Mouse (Mus musculus): ENCODE measurements around the gene Ccdc28b.

Ccdc28b gene

GRCm38 (mm10) chr4:129631867-129632266, 8.1 kb upstream of the Ccdc28b start:
- TF ChIP-seq GATA4 (IDR thresholded peaks at IDR 0.05; ENCODE audit: insufficient replicate concordance, low read length), result no peak

DNA sequence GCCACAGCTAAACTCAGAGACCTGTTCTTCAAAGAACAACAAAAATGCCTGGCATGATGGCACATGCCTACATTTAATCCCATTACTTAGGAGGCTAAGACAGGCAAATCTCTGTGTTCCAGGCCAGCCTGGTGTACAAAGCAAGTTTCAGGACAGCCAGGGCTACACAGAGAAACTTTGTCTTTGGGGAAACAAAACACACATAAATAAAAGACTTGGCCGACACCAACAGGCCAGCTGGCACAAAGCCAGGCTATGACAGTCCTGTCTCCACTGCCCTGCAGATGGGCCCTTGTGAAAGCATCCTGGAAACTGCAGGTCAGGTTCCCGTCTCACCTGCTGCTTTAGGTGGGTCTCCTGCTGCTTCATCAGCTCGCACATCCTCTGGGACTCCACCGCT, 7.2 kb upstream of the Ccdc28b start:
- no peak for TF ChIP-seq GATA4 (IDR thresholded peaks at IDR 0.05; ENCODE audit: insufficient replicate concordance, low read length)

- no peak for TF ChIP-seq GATA4 (IDR thresholded peaks at IDR 0.05; ENCODE audit: insufficient replicate concordance, low read length)
Observed at GRCm38 (mm10) chr4:129626035-129626434, 2.3 kb upstream of the Ccdc28b start.

DNA sequence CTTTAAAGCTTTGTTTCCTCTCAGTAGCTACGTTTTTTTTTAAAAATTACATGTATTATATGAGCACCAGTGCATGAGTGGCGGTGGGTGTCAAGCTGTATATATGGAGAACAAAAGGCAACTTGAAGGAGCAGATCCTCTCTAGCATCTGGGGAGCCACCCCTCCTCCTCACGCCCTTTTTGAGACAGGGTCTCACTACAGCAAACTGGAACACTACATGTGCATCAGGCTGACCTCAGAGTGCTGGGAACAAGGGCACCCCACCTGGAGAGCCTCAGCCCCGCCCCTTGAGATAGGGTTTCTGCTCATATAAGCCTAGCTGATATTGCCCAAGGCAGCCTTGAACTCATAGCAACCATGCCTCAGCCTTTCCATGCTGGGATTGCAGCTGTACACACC, 1.7 kb upstream of the Ccdc28b start:
- TF ChIP-seq GATA4 (IDR thresholded peaks at IDR 0.05; ENCODE audit: insufficient replicate concordance, low read length), result no peak

GRCm38 (mm10) chr4:129625029-129625370, 1.3 kb upstream of the Ccdc28b start:
- TF ChIP-seq GATA4 (IDR thresholded peaks at IDR 0.05; ENCODE audit: insufficient replicate concordance, low read length), result no peak

GRCm38 (mm10) chr4:129624281-129625028, 708 bp upstream of the Ccdc28b start:
- TF ChIP-seq GATA4 (IDR thresholded peaks at IDR 0.05; ENCODE audit: insufficient replicate concordance, low read length), result peak; percentile 53; the same call in 1 of the 2 replicates

DNA sequence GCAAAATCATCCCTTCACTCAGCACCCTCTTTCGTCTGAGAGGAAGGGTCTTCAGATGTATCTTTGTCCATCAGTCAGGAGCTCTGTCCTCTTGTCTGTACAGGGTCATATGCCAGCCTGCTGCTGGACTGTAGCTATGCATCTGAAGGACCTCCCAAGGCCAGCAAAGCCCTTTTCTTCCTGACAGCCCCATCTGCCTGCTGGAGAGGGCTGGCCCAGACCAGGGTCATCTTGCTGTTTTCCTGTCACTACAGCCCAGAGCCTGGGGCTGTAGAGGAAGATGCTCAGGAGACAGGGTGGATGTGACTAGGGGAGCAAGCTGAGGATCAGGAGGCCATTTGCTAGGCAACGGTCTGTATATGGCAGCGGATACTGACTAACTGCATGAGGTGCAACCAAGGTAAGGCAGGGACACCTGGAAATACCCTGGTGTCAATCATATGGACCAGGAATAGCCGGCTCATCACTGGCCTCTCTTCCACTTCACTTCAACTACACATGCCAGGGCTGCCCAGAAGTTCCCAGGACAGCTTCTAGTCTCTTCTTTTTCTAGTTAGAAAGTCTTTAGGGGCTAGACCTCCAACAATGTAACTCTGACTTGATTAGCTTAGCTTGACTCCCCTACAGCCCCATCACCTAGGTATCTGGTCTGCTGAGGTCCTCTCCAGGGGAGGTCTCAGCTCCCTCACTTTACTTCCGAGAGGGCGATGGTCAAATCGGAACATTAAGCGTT, 778 bp downstream of the Ccdc28b start:
- TF ChIP-seq GATA4 (IDR thresholded peaks at IDR 0.05; ENCODE audit: insufficient replicate concordance, low read length), result no peak

- TF ChIP-seq GATA4 (IDR thresholded peaks at IDR 0.05; ENCODE audit: insufficient replicate concordance, low read length), result no peak
Observed at GRCm38 (mm10) chr4:129622120-129622802, 1.5 kb downstream of the Ccdc28b start.

- no peak for TF ChIP-seq GATA4 (IDR thresholded peaks at IDR 0.05; ENCODE audit: insufficient replicate concordance, low read length)
Observed at GRCm38 (mm10) chr4:129621283-129621841, 2.4 kb downstream of the Ccdc28b start.

DNA sequence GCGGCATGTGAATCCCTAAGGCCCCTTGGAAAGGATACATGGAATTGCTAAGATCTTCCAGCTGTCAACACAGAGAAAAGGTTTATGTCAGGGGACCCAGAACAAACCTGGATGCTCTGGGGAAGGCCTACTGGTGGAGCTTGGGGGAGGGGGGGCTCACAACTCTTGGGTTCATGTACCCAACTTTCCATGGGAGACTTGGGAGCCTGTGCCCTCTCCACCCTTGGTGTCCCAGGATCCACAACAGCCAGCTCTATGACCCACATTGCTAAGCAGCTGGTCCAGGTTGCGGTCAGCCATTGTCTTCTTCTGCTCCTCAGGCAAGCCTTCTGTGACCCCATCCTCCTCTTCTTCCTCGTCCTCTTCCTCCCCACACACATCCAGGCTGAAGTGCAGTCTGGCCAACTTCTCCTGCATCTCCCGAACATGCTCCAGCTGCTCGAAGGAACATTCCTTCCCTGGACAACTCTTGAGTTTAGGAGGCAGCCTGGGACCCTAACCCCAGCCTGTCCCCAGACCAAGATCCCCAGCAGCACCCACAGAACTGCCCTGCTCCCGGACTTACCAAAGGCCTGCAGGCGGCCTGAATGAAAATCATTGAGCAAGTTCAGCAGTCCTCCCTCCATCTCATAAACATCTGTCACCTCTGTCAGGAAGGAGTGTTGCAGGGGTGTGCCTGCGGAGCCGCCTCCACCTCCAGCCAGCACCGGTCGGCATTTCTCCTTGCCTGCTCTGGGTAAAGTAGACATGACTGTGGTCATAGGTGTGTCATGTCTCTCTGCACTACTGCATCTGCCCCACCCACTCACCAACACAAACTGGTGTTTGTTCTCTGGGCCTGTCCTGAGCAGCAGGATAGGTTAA, 3.1 kb downstream of the Ccdc28b start:
- no peak for TF ChIP-seq GATA4 (IDR thresholded peaks at IDR 0.05; ENCODE audit: insufficient replicate concordance, low read length)

- no peak for TF ChIP-seq GATA4 (IDR thresholded peaks at IDR 0.05; ENCODE audit: insufficient replicate concordance, low read length)
Observed at GRCm38 (mm10) chr4:129618786-129619691, 4.7 kb downstream of the Ccdc28b start, which contains the start of gene Iqcc. Gene Iqcc (minus strand): TSS chr4:129619099.

- no peak for TF ChIP-seq GATA4 (IDR thresholded peaks at IDR 0.05; ENCODE audit: insufficient replicate concordance, low read length)
Observed at GRCm38 (mm10) chr4:129618031-129618430, 5.7 kb downstream of the Ccdc28b start.

- no peak for TF ChIP-seq GATA4 (IDR thresholded peaks at IDR 0.05; ENCODE audit: insufficient replicate concordance, low read length)
Observed at GRCm38 (mm10) chr4:129617121-129617641, 6.6 kb downstream of the Ccdc28b start.
